Mouse (Mus musculus) cerebellum, postnatal 4 days (tissue): ENCODE data around the gene Rabl3.

Experiments
- DNase-seq, 2 experiments: peaks; one replicate each; pipeline ENCODE4 v3.0.0; 2022; ENCODE audit warnings: low spot score in 2 of 2, mixed read lengths in 1 of 2

Gene Rabl3

DNA sequence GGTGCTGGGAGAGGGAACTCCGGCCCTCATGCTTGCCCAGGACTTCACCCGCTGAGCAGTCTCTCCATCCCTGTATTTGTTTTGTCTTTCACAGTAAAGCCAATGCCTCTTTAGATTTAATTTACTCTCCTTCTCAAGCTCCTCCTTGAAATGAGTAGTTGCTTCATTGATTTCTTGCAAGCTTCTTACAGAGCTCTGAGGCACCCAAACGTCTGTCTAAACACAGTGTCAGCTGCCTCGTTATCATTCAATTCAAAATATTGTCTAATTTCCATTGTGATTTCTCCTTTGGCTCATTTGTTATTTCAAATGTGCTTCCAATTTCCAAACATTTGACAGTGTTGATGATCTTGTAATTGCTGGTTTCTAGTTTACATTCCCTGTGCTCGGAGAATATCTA, 6.6 kb downstream of the Rabl3 start:
- no peak for DNase-seq

DNA sequence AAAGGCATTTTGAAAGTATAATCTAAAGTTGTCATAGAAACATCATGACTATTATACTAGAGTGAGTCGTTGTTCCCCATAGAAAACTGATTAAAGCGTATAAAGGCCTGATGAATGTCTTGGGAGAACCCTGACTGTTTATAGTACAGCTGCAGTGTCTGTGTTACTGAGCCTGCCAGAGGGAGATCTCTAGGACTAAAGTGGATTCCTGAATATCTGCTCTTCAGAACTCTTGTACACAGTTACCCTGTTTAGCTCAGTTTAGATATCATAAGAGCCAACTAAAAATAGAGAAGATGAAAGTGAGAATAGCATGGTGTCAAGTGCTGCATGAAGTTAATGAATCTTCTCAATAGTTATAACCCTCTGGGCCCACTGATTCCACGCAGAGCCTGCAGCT, 10.6 kb downstream of the Rabl3 start:
- no peak for DNase-seq

DNA sequence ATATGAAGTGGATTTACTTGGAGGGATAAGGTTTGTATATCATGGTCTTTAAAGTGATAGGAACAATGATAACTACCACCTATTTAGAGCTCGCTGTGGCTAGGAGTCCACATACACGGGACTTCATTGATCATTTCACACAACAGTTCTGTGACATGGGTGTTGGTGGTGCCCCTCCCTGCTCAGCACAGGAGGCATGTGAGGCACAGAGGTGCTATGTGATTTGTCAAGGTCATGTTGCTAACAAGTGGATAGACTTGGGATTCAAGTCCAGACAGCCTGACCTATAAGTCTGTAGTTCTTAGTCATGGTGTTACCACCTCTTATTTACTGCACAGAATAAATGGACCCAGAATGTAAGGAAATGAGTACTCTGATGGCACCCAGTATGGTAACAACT, 11.3 kb downstream of the Rabl3 start:
- DNase-seq: no peak

DNA sequence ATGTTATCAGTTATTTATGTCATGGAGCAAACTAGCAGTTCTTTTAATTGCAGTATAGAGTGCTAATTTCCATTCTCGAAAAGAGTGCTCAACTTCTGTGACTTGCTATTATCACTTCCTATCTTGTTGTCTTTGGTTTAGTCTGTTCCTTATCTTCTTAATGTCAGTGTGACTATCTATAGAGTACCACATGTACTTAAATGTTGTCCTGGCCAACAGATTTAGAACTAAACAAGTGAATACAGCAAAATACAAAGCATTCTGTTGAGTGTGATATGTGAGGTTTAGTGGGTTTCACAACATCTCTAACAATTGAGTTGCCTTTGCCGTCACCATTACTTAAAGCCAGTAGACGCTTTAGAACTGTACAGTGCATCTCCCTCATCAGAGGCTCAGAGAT, 13.1 kb downstream of the Rabl3 start:
- no peak for DNase-seq

DNA sequence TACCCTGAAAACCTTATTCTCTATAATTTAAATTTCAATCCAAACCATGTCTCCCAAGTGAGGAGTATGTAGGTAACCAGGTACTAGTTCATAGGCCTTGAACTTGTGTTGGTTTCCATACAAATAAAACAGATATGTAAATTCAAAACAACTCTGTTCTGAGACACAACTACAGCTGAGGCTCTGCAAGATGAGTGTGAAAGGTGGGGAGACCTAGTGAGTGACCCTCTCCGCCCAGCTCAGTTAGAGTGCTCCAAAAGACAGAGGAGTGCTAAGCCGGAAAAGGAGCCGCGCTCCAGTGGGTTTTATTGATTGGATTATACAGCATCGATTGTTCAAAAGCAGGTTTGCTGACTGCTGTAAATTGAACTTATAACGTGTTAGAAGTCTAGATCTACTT, 22.7 kb downstream of the Rabl3 start:
- no peak for DNase-seq

DNA sequence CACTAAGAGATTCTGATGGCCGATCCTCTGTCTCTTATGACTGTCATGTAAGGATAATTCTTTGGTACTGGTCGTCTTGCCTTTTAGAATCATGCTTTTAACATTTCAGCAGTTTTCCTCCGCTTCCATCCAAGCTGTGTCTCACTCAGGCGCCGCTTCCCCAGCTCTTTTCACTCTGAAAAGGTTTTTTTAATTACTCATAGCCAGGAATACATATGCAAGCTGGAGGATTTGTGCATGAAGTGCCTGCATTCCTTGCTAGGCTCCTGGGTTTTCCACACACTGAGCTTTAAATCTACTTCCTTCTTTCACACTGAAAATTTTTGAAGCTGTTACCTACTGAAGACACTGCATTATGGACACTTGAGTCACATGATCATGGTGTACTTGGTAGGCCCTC, 23.3 kb downstream of the Rabl3 start:
- DNase-seq: no peak

DNA sequence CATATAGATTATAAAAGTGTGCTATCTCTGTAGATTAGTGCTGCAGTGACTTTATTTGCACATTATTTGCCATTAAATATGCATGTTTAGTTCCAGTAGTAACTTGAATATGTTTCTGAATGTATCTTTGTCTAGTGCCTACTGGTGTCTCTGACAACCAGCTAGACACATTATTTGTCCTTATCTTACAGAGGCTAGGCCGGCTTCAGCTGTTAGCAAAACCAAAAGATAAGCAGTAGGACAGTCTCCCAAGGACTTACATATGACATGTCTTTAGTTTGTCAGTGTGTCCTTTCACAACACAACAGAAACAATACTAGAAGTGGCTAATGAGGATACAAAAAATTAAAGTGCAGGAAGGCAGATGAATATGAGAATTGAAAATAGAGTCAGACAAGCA, 25.4 kb downstream of the Rabl3 start:
- no peak for DNase-seq

DNA sequence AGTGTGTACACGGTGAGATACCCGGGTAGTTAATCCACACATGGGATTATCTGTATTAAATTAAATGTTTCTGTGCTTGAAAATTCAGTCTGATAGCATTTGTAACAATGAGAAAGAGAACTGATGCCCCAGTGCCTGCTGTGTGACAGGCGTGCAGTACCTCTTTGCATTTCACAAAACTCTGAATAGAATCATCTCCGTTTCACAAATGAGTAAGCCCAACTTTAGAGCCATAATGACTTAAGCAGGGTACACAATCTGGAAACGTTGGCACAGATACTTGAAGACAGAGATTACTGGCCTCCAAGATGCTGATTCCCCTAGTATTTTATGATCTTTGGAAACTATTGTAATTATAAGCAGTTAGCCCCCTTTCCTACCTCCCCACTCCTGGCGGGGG, 26.4 kb downstream of the Rabl3 start:
- DNase-seq: no peak

DNA sequence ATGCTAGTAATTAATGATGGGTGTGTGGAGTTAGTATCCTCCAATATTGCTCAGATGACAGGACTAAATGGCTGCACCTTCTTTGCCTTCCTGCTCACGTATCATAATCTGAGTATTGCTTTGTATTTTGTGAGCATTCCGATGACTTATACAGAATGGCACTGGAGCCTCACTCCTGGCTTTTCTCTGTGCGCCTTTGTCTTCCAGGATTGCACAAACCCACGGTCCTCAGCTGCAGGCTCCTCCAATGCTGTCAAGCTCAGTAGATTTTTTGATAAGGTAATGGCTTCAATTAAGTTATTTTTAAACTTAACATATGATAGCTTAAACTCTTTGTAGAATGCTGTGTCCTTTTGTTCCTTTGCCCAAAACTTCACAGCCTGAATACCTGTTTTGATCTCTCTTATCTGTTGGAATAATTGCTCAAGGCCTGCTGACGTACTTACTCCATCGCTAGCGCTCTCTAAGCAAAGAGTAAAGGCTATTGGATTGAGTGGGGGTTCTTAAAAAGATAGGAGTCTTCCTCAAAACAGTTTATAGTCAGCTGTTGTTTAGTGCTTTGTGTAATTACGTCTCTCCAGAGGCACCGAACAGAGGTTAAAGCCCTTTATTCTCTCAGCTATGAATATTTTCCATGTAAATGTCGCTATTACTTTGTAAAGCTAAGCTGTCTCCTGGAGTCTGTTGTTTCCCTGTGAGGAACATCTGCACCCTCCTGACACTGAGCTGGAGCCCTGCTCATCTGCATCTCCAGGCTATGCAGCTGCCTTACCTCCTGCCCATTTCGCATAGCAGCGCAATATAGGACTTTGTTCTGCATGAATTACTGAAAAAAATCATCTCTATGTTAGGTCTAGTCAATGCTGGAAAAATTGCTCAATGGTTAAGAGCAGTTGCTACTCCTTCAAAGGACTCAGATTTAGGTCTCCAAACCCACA, 27.7 kb downstream of the Rabl3 start:
- no peak for DNase-seq

DNA sequence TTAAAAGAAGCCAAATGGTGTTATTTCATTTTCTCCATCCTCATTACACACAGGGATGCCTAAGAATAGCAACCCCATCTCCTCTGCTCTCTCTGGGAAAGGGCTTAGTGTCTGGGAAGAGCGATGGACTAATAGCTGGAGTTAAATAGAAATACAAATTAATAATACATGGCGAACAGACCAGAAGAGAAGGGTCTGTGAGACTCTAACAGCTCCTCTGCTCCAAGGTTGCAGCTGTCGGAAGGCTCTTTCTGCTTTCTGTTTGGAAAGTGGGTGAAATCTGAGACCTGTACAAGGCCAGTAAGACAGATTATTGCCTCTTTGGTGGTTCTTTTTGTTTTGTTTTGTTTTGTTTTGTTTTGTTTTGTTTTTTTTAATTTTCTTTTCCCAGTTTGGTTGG, 31.9 kb downstream of the Rabl3 start:
- no peak for DNase-seq

DNA sequence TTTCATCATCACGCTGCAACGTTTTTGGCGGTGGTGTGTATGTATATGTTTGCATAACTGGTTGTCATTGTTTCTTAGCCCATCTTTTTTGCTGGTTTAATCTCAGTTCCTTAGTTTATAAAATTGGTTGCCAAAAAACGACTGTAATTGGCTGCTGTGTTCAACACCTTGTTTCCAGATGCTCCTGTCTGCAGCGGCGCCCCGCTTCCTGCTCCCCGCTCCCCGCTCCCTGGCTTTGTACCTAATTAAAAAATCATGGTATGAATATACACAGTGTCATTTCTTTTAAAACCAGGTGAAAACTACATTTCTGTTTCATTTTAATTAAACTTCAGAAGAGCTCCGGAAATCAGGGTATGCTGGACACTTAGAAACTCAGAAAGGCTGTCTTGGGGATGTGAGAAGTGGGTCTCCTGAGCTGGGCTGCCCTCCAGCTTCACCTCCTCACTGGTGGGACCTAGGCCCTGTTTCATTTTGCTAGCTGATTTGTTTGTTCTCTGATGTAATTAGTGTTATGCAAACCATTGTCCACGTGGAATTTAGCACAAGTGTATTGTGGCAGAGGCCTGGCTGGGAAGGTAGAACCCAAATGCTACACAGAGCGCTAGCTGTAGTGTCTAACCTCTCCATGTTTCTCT, 32.6 kb downstream of the Rabl3 start:
- no peak for DNase-seq

DNA sequence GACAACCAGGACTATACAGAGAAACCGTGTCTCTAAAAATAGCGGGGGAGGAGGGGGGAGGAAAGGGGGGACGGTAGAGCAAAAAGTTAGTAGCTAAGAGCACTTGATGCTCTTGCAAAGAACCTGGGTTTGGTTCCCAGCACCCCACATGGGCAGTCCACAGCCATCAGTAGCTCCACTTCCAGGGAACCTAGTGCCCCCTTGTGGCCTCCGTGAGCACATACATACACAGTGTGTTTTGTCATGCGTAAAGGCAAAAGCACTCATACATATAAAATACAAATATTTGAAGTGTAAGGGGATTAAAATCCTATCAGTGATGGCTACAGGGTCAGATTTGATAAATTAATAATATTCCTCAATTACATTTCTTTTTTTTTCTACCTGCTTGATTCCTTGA, 33.4 kb downstream of the Rabl3 start:
- DNase-seq: no peak

DNA sequence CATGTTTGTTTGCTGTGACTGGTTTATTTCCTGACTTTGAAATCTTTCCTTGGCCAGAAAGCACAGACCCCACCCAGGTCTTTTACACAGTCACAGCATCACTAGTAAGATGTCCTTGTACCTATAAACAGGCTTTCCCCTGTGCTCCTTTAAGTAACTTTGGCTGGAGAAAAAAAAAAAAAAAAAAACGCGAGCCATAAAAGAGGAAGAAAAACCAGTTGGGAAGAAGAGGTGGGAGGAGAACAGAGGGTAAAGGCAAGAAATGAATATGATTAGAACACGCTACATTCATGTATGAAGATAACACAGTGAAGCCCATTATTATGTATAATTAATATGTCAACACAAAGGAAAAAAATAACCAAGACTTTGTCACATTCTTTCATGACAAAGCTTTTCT, 35.6 kb downstream of the Rabl3 start:
- DNase-seq: no peak

DNA sequence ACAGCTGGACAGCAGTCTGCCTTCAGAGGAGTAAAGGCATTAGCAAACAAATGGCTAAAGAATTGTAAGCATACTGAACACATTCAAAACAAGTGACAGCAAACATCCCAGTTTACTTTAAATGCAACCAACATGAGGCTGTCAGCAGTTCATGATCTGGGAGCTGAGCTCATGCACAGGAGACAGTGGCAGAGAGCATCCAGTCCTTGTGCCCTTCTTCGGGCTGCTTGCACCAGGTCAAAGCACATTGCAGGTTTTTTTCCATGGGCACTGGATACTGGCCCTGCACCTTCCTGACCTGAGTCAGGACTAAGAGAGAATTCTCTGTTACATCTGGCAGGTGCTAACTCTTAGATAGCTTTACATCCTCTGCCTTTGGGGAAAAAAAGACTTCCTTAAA, 39.9 kb downstream of the Rabl3 start:
- DNase-seq: no peak

DNA sequence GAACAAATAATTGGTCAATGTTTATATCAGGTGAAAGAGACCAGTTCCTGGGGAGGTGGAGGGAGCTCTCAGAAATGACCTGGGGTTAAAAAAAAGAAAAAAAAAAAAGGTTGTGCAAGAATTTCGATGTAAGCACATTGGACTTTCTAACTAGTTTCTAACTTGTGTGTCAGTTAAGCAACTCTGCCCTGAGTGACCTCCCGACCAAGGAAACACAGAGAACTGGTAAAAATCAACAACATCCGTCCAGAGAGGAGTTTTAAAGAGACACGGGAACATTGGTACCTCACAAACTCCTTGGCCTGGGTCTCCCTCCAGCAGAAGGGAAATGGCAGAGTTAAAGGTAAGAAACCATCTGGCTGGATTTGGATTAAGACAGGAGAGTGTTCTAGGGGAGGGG, 40.3 kb downstream of the Rabl3 start, which contains the start of gene Hgd:
Hgd (plus strand) TSS at position 160 of the 400 bp plus-strand sequence.
- DNase-seq: no peak

DNA sequence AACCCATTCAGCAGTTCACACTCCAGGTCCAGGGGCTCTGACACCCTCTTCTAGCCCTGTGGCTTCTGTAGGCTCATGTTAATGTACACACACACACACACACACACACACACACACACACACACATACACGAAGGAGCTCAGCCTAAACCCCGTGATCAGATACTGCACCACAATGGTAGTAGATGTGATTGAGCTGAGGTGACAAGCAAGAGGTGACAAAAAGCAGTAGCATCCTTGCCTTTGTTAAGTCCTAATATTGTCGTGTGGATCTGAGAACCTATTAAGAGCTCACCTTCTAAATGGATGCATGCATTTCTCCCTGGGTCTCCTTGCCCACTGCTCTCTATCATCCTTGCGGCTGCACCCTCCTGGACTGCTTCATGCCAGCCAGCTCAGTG, 41.0 kb downstream of the Rabl3 start:
- DNase-seq: no peak

DNA sequence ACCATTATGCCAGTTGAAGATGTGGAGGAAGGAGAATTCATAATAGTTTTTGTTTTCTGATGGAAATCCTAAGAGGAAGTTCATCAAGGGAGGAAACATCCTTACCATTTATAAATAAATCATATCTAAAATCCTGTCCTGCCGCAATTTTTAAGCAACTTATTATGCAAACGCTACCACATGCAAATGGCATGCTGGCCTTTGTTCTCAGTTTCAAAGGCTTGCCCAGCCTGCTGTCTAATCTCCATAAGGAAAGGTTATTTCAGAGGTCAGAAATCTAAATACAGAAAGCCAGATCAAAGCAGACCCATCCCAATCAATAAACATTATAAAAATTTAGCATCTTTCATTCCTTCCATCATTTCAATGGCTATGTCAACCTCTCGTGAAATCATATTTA, 42.2 kb downstream of the Rabl3 start:
- no peak for DNase-seq

DNA sequence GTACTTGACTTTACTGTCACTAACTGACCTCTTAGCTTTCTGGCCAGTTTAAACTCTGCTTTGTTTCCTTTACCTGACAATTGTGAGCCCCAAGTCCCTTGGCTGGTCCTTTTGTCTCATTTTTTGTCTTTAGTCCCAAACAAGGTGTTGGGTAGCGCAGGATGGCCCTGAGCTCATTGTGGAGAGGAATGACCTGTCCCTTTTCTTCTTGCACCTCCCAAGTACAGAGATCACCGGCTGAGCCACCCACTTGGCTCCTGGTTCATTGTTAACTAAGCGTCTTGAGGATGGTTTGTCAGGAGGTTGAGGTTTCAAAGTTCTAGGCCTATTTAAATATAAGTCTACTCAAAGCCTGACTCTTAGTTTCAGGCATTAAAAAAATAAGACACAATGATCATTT, 43.6 kb downstream of the Rabl3 start:
- no peak for DNase-seq

DNA sequence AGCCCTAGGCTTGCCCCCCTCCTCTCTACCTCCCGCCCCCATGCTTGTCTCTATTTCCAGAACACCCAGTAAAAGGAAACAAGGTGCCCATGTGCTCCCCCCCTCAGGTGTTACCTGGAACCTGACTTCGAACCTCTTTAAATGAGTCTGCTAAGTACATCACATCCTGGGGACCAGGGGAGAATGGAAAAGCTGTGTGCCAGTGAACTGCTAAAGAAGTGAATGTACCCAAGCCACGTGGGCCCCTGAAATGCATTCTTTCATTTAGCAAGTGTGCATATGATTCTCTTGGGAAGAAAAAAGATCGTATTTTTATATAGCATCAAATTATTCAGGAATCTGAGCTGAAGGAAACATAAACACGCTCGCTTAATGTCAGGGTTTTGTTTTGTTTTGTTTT, 44.1 kb downstream of the Rabl3 start:
- DNase-seq: no peak

DNA sequence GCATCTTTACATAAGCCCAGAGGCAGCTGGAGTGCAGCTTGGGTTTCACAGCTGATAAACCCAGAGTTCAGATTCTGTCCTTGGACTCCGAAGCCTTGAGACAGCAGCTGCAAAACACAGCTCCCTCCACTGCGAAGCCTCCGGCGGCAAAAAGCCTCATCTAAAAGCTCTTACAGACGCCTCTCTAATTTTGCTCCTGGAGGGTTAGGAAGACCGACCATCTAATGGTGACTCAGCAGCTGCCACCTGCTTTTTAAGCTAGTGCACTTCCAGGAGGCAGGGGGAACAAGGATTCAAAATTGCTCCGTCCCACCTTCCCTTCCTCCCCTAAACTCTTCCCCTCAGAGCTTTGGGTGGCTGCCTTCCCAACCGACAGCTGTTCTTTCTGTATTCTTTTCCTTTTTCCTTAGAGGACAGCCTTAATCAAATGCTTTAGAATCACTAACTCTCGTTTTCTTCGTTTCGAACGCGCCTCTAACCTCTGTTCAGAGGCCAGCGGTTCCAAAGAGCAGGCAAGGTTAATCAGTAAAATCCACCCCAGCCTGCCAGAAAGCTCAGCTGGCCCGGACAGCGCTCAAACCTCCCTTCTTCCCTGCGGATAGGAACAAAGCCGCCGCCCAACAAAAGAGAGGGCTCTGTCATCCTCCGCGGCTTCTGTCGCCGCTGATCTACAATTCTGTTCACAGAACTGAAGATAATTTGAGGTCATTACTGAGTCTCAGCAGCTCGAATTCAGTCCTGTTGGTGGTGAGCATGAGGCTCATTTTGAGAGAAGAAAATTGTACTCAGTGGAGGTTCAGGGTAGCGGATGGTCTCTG, 44.7 kb downstream of the Rabl3 start:
- peak in 1 of 2 experiments; percentile 59 for DNase-seq

DNA sequence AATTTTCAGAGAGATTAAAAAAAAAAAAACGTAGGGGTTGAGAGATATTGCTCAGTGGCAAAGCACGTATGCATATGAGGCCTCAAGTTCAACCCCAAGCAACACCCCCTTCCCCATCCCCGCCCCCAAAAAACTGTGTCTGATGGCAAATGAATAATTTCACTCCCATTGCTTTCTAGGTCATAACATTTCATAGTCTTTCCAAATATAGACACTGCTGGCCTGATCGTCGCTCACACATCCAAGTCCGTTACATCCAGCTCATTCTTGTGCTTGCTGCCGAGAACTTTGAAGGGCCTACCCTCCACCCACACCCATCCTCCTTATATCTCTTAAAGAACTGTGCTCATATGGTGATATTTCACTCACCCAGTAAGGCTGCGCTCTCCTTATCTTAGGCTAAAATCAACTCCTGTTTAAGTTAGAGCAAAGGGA, 45.5 kb downstream of the Rabl3 start:
- DNase-seq: no peak

DNA sequence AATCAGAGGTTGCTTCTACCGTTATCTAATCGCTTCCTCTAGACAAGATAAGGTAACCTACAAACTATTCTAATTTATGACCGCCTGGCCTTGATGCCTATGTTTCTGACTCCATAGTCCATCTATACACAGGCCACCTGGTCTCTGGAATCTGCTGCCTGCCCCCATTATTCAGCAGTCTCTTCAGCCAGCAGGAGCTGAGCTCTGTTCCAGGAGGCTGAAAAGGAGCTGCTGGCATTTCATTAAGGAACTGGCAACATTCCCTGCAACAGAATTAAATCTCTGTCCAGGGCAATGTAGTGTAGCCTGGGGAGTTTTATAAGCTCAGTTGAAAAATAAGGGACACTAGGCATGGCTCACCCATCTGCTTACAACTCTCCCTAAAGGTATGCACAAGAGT, 51.2 kb downstream of the Rabl3 start:
- DNase-seq: peak in 1 of 2 experiments; percentile 30
